Mouse (Mus musculus) thymus, adult 2 months (tissue): ENCODE measurements around the gene Zfp518a. TPM values are rescaled to one million over a fixed set of nuclear protein-coding genes. Genes with fewer than 3 reads are reported as not detected.

ENCODE experiments used
- DNase-seq: peaks from one replicate; pipeline ENCODE4 v3.0.0; 2021
- H3K27ac ChIP-seq: fragments of 200-500 bp; 2 replicates; pipeline ENCODE4 v1.5.1; 2012; ENCODE audit warnings: low read length, control low read depth; ENCODE audit not compliant: control insufficient read depth, insufficient read depth
- H3K27me3 ChIP-seq: fragments of 200-500 bp; 2 replicates; pipeline ENCODE4 v1.6.1; 2012; ENCODE audit warnings: mild to moderate bottlenecking, low read length, moderate library complexity, mixed read lengths; ENCODE audit not compliant: control insufficient read depth, insufficient read depth
- H3K36me3 ChIP-seq: fragments of 200-500 bp; 2 replicates; pipeline ENCODE4 v1.6.1; 2012; ENCODE audit warnings: mild to moderate bottlenecking, low read length, moderate library complexity; ENCODE audit not compliant: control insufficient read depth, insufficient read depth
- H3K4me1 ChIP-seq: fragments of 200-500 bp; replicated peaks from 2 replicates; pipeline ENCODE4 v1.6.1; 2012; ENCODE audit warnings: low read length; ENCODE audit not compliant: control insufficient read depth, insufficient read depth
- H3K4me3 ChIP-seq: fragments of 200-500 bp; 2 replicates; pipeline ENCODE4 v1.5.1; 2012; ENCODE audit warnings: mild to moderate bottlenecking, low read length, control low read depth, moderate library complexity; ENCODE audit not compliant: control insufficient read depth, insufficient read depth
- CTCF ChIP-seq: fragments of 200-500 bp; IDR thresholded peaks from 2 replicates; pipeline ENCODE4 v1.5.1; 2012; ENCODE audit warnings: mild to moderate bottlenecking, control low read depth, low read length, moderate library complexity, borderline replicate concordance; ENCODE audit not compliant: control insufficient read depth, poor library complexity, insufficient read depth; ENCODE audit errors: extremely low read depth
- POLR2A ChIP-seq: fragments of 200-500 bp; IDR thresholded peaks from 2 replicates; pipeline ENCODE4 v1.6.1; 2012; ENCODE audit warnings: mild to moderate bottlenecking, low read length, control low read depth, moderate library complexity; ENCODE audit not compliant: control insufficient read depth, poor library complexity, insufficient read depth; ENCODE audit errors: extremely low read depth
- WGBS: fragments of 180-500 bp; shearing (Covaris S2); methylation state at CpG from one replicate; pipeline ENCODE4 v1.1.7; 2018; 5-methylcytosine and 5-hydroxymethylcytosine counted together
- polyA plus RNA-seq: library from polyadenylated mRNA; depleted of rRNA; stranded (reverse); fragments of >200 nt; gene quantifications from 2 replicates; pipeline ENCODE4 v1.2.3, GENCODE M21; 2012; rRNA removed

Zfp518a gene
- 1.7 and 2.0 TPM in 2 replicates for polyA plus RNA-seq

DNA sequence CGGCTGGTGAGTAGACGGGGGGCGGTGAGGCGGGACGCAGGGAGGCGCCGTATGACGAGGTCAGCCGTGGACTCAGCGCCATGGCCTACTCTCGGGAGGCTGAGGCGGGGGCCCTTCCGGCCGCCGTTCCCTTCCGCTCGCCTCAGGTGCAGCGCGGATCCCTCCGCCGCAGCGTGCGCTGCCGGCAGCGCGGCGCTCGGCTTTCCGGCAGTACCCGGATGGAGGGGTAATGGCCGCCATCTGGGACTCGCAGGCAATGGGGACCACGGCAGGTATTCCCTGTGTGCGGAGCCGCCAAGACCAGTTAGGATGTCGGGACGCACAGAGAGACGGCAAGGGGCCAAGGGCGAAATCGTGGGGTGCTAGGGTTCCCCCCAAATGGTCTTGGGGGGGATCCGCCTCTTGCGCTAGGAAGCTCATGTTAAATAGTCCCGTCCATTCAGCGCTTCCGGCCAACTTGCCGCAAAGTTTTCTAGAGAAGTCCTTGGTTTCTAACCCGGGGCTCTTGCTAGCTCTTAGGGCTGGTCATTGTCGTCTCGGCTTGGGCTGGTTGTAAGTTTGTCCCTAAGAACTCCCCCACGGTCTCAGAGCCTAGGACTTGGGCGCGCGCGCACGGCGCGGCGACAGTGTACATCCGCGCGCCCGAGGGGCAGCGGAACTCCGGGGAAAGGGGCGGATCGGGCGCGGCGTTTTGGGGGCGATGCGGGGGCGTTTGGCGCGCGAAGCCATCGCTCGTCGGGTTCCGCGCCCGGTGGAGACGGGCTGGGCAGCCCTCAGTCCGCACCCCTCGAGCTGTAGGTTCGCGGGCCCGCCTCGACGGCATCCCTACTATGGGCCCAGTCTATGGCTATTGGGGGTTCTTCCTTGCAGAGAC is at the start of gene Zfp518a:
Zfp518a (plus strand) TSS at position 187 of the 874 bp plus-strand sequence.
- Histone ChIP-seq H3K27ac (peak within 1 kb of the TSS; percentile 77), H3K27me3 (no peaks in the 10 kb centered on the region), H3K36me3 (no peaks in the 10 kb centered on the region; the same call in 1 of the 2 replicates), H3K4me3 (peak within 1 kb of the TSS; percentile 91), H3K4me1 (peaks cover 2% of the 10 kb centered on the region; the same call in 1 of the 2 replicates)
- DNase-seq: peak; percentile 83
- under 1% methylated on average over 89 of the region's 89 CpGs for WGBS
- TF ChIP-seq CTCF: no peak
- peak; percentile 49; the same call in 1 of the 2 replicates for TF ChIP-seq POLR2A

DNA sequence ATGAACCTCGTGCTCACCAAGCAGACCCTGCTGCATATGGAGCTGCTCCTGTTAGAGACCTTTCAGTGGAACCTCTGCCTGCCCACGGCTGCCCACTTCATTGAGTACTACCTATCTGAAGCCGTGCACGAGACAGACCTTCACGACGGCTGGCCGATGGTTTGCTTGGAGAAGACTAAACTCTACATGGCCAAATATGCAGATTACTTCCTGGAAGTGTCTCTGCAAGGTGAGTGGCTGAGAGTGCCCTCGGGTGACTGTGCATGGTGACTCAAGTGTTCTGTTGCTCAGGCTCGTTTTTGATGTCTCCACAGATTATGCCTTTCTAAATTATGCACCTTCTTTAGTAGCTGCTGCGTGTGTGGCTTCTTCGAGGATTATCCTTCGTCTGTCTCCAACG is 49.8 kb upstream of the Zfp518a start:
- Histone ChIP-seq H3K27ac (no peak overlapping the region), H3K36me3 (peaks cover 54% of the 10 kb centered on the region), H3K4me3 (no peak overlapping the region), H3K4me1 (no peaks in the 10 kb centered on the region), H3K27me3 (no peaks in the 10 kb centered on the region)
- no peak for DNase-seq
- WGBS: 93% methylated on average over 13 of the region's 13 CpGs
- TF ChIP-seq POLR2A: no peak
- no peak for TF ChIP-seq CTCF

DNA sequence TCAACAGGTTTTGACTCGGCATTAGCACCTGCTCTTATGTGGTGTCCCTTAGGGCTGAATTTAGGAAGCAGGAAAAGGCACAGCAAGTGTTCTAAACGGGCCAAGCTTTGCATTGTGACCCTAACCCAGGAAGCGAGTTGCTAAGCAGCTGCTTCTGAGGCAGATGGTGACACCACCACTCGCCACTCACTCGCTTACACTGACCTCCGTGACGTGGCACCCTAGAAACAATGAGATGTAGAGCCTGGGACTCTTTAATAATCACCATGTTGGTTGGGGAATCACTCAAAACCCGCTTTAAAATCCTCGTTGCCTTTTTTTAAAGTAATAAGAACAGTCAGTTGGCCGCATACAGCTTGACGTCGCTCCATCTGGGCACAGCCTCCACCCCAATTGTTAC is 45.1 kb upstream of the Zfp518a start:
- Histone ChIP-seq H3K27ac (no peak overlapping the region), H3K4me1 (no peaks in the 10 kb centered on the region), H3K4me3 (no peak overlapping the region), H3K27me3 (no peaks in the 10 kb centered on the region), H3K36me3 (peaks cover 33% of the 10 kb centered on the region)
- DNase-seq: no peak
- no peak for TF ChIP-seq POLR2A
- no peak for TF ChIP-seq CTCF
- WGBS: 91% methylated on average over 12 of the region's 12 CpGs

DNA sequence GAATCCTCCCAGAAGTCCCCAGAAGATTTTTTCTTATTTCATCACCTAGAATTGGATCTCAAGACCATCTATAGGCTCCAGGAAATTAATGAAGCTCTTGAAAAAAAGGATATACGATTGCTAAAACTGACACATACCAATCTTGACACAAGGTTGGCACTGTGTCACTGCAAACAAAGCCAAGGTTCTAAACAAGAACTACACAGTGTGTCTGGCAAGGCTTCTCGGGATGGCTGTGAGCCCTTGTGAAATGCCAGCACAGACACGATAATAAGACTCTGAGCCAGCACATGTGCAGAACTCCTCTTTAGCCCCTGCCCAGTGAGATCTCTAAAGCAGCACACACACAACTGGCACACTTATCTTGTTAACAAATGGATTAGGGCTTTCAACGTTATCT is 35.0 kb upstream of the Zfp518a start:
- H3K4me1 ChIP-seq: no peaks in the 10 kb centered on the region
- TF ChIP-seq POLR2A (no peak), CTCF (no peak)
- no peak overlapping the region for H3K4me3 ChIP-seq
- H3K27ac ChIP-seq: no peak overlapping the region
- H3K27me3 ChIP-seq: no peaks in the 10 kb centered on the region
- no peak for DNase-seq
- WGBS: 87% methylated on average over 4 of the region's 4 CpGs
- H3K36me3 ChIP-seq: no peaks in the 10 kb centered on the region

DNA sequence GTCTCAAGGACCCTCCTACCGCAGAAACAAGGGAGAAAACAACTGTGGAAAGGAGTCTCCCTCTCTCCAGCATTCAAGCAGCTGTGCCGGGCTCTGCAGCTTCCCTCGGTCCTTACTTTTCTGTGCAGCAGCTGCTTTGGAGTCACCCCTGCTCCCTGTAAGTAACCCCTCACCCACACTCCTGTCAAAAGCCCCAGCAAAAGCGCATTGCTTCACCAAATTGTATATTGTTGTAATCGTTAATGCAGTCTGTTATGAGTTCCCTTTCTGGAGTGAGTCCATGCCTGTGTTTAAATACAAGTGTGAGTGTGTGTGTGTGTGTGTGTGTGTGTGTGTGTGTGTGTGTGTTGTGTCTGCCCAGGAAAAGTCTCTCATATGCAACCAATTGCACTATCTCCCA is 26.2 kb upstream of the Zfp518a start:
- DNase-seq: no peak
- TF ChIP-seq CTCF (no peak), POLR2A (no peak)
- no peak overlapping the region for H3K4me3 ChIP-seq
- H3K36me3 ChIP-seq: no peaks in the 10 kb centered on the region
- WGBS: 75% methylated on average over 5 of the region's 5 CpGs
- no peak overlapping the region for H3K27ac ChIP-seq
- H3K27me3 ChIP-seq: no peaks in the 10 kb centered on the region
- peaks cover 4% of the 10 kb centered on the region for H3K4me1 ChIP-seq

DNA sequence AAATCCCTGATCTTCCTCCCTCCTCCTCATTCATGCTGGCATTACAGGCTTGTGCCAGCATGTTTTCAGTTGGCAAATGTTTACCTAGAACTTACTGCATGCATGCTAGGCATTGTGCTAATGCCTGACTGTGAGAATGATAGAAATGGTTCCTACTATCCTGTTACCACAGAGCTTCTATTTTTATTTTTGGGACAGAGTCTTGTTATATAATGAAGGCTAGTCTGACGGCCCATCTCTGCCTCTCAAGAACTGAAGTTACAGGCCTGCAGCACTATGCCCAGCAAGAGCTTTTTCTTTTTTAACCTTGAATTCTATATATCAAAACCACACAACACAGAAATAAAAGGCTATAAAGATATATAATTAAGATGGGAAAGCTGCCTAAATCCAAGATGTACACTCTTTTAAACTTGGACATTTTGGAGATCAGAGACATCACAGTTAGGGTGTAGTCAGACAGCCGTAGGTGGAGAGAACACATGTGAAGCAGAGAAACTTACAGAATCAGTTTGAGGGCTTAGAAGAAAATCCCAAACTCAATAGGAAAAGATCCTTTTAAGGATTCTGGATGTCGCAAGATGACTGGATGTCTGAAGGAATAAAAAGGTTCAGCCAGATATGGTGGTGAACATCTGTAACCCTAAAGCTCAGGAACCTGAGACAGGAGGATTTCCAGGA is 24.9 kb upstream of the Zfp518a start:
- H3K4me3 ChIP-seq: no peak overlapping the region
- H3K27ac ChIP-seq: no peak overlapping the region
- H3K27me3 ChIP-seq: no peaks in the 10 kb centered on the region
- H3K36me3 ChIP-seq: no peaks in the 10 kb centered on the region
- peaks cover 7% of the 10 kb centered on the region for H3K4me1 ChIP-seq
- WGBS: 95% methylated on average over 3 of the region's 3 CpGs
- TF ChIP-seq CTCF (no peak), POLR2A (no peak)
- DNase-seq: no peak
